Mouse (Mus musculus) MEL (cell line): ENCODE results near the gene Rnf126. TPM values are rescaled to one million over a fixed set of nuclear protein-coding genes. Genes with fewer than 3 reads are reported as not detected.

Source experiments
- DNase-seq: peaks from one replicate; pipeline ENCODE4 v3.0.0; 2011; ENCODE audit warnings: low read depth, low spot score
- H3K27ac ChIP-seq: 2 replicates; pipeline ENCODE4 v1.5.1; 2012; ENCODE audit warnings: low read depth, mild to moderate bottlenecking, control low read depth, low read length, moderate library complexity; ENCODE audit not compliant: control insufficient read depth
- H3K27me3 ChIP-seq, 2 experiments: fragments of 150-350 bp in 1 of 2; sonication (generic) in 1 of 2; 2 replicates each; pipeline ENCODE4 v1.6.1; 2012; ENCODE audit warnings: low read length in 2 of 2, mild to moderate bottlenecking in 2 of 2, improper control_type of control experiment in 1 of 2, moderate library complexity in 1 of 2; ENCODE audit not compliant: insufficient read depth in 2 of 2, control insufficient read depth in 1 of 2
- H3K36me3 ChIP-seq, 2 experiments: 2 replicates each; pipeline ENCODE4 v1.6.1; 2012 to 2014; ENCODE audit warnings: low read length in 2 of 2, improper control_type of control experiment in 1 of 2, inconsistent platforms in 1 of 2, mild to moderate bottlenecking in 1 of 2; ENCODE audit not compliant: insufficient read depth in 2 of 2, control insufficient read depth in 1 of 2
- H3K4me1 ChIP-seq, 2 experiments: fragments of 150-350 bp in 1 of 2; sonication (generic) in 1 of 2; 2 replicates each; pipeline ENCODE4 v1.6.1; 2012; ENCODE audit warnings: low read length in 2 of 2, improper control_type of control experiment in 1 of 2, mild to moderate bottlenecking in 1 of 2; ENCODE audit not compliant: insufficient read depth in 2 of 2, control insufficient read depth in 1 of 2
- H3K4me3 ChIP-seq, 2 experiments: fragments of 150-350 bp in 1 of 2; sonication (generic) in 1 of 2; 2 replicates each; pipeline ENCODE4 v1.5.1; 2012; ENCODE audit warnings: low read depth in 2 of 2, low read length in 2 of 2, mild to moderate bottlenecking in 2 of 2, moderate library complexity in 2 of 2, control low read depth in 1 of 2, improper control_type of control experiment in 1 of 2; ENCODE audit not compliant: control insufficient read depth in 1 of 2, insufficient read depth in 1 of 2
- H3K79me2 ChIP-seq: 2 replicates; pipeline ENCODE4 v1.6.1; 2012; ENCODE audit warnings: mild to moderate bottlenecking, low read length, moderate library complexity; ENCODE audit not compliant: control insufficient read depth, poor library complexity, insufficient read depth
- H3K9ac ChIP-seq: 2 replicates; pipeline ENCODE4 v1.6.1; 2012; ENCODE audit warnings: low read depth, mild to moderate bottlenecking, control low read depth, low read length, moderate library complexity; ENCODE audit not compliant: control insufficient read depth, poor library complexity, severe bottlenecking
- H3K9me3 ChIP-seq: fragments of 150-350 bp; sonication (generic); replicated peaks from 2 replicates; pipeline ENCODE4 v1.6.1; 2012; ENCODE audit warnings: mild to moderate bottlenecking, low read length, improper control_type of control experiment, moderate library complexity; ENCODE audit not compliant: insufficient read depth
- CHD1 ChIP-seq: IDR thresholded peaks from 2 replicates; pipeline ENCODE4 v1.6.1; 2012; ENCODE audit warnings: low read depth, mild to moderate bottlenecking, inconsistent platforms, low read length, improper control_type of control experiment
- CHD2 ChIP-seq: IDR thresholded peaks from 2 replicates; pipeline ENCODE4 v1.6.1; 2011; ENCODE audit warnings: low read length, improper control_type of control experiment
- HCFC1 ChIP-seq: IDR thresholded peaks from 2 replicates; pipeline ENCODE4 v1.6.1; 2012; ENCODE audit warnings: low read depth, mild to moderate bottlenecking, inconsistent platforms, low read length, improper control_type of control experiment, moderate library complexity
- MEF2A ChIP-seq: IDR thresholded peaks from 2 replicates; pipeline ENCODE4 v1.6.1; 2014; ENCODE audit warnings: low read depth, mild to moderate bottlenecking, inconsistent platforms, low read length, improper control_type of control experiment; ENCODE audit not compliant: poor library complexity, insufficient replicate concordance, severe bottlenecking; ENCODE audit errors: extremely low read depth
- MXI1 ChIP-seq: IDR thresholded peaks from 2 replicates; pipeline ENCODE4 v1.6.1; 2011; ENCODE audit warnings: mild to moderate bottlenecking, low read depth, low read length, improper control_type of control experiment
- NELFE ChIP-seq: IDR thresholded peaks from 2 replicates; pipeline ENCODE4 v1.6.1; 2011; ENCODE audit warnings: low read depth, low read length, improper control_type of control experiment
- NRF1 ChIP-seq: IDR thresholded peaks from 2 replicates; pipeline ENCODE4 v1.6.1; 2014; ENCODE audit warnings: low read depth, mild to moderate bottlenecking, inconsistent platforms, low read length, improper control_type of control experiment, moderate library complexity; ENCODE audit not compliant: poor library complexity, insufficient read depth, severe bottlenecking
- POLR2AphosphoS2 ChIP-seq: IDR thresholded peaks from 2 replicates; pipeline ENCODE4 v1.6.1; 2011; ENCODE audit warnings: low read length, improper control_type of control experiment
- POLR2AphosphoS5 ChIP-seq: IDR thresholded peaks from 2 replicates; pipeline ENCODE4 v1.6.1; 2012; ENCODE audit warnings: low read depth, borderline replicate concordance, mild to moderate bottlenecking, inconsistent platforms, low read length, moderate library complexity, mixed read lengths
- RAD21 ChIP-seq: IDR thresholded peaks from 2 replicates; pipeline ENCODE4 v1.6.1; 2011; ENCODE audit warnings: mild to moderate bottlenecking, low read depth, low read length, improper control_type of control experiment
- RCOR1 ChIP-seq: IDR thresholded peaks from 2 replicates; pipeline ENCODE4 v1.6.1; 2012; ENCODE audit warnings: low read depth, mild to moderate bottlenecking, inconsistent platforms, low read length, improper control_type of control experiment
- SIN3A ChIP-seq: IDR thresholded peaks from 2 replicates; pipeline ENCODE4 v1.6.1; 2012; ENCODE audit warnings: low read length, improper control_type of control experiment, inconsistent platforms
- SMC3 ChIP-seq: IDR thresholded peaks from 2 replicates; pipeline ENCODE4 v1.6.1; 2011; ENCODE audit warnings: low read depth, low read length, improper control_type of control experiment
- TAL1 ChIP-seq: IDR thresholded peaks from 2 replicates; pipeline ENCODE4 v1.6.1; 2012; ENCODE audit warnings: mild to moderate bottlenecking, inconsistent platforms, low read length, moderate library complexity, mixed read lengths
- TBP ChIP-seq: IDR thresholded peaks from 2 replicates; pipeline ENCODE4 v1.8.0; 2011; ENCODE audit warnings: low read depth, low read length, improper control_type of control experiment
- UBTF ChIP-seq: IDR thresholded peaks from 2 replicates; pipeline ENCODE4 v1.6.1; 2012; ENCODE audit warnings: low read depth, mild to moderate bottlenecking, inconsistent platforms, low read length, improper control_type of control experiment, moderate library complexity, borderline replicate concordance; ENCODE audit not compliant: insufficient read depth
- ZNF384 ChIP-seq: IDR thresholded peaks from 2 replicates; pipeline ENCODE4 v1.6.1; 2012; ENCODE audit warnings: low read depth, mild to moderate bottlenecking, inconsistent platforms, low read length, improper control_type of control experiment
- polyA plus RNA-seq, 2 experiments: library from polyadenylated mRNA; stranded (reverse) in 1 of 2; unstranded in 1 of 2; fragments of >175 nt in 1 of 2; fragments of >200 nt in 1 of 2; gene quantifications; 2 replicates each; pipeline versions ENCODE4 v1.2.1 to v1.2.4; 2012; ENCODE audit warnings: low replicate concordance in 2 of 2, low read depth in 1 of 2; ENCODE audit not compliant: insufficient read length in 2 of 2, insufficient read depth in 1 of 2, missing spikeins in 1 of 2
- total RNA-seq: library from RNA; depleted of rRNA; stranded (reverse); fragments of 300-350 nt; gene quantifications from 2 replicates; pipeline ENCODE4 v1.2.3, GENCODE M21; 2012

The Rnf126 gene
- total and polyA plus RNA-seq, 3 experiments, result 84.8 to 184 (median 174) TPM

DNA sequence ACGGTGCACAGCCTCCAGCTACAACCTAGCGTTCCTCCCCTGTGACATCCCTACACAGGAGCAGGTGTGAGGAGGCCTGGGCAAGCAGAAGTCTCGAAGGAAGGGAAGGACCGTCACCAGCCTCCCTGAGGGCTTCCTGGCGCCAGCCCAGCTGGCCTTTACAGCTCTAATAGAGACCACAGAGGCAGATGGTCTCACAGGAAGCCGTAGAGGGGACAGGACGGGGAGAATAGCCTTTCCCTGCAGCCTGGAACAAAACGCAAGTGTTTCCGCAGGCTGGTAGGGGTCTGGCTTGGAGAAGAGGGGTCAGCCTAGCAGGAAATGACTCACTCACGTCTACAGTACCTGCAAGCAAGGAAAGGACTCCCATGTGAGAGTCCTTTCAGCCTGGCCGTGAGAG is 41.1 kb upstream of the Rnf126 start:
- TF ChIP-seq CHD1, result no peak
- Histone ChIP-seq H3K9me3 (no peaks in the 10 kb centered on the region), H3K4me3 (no peak overlapping the region), H3K27me3 (no peaks in the 10 kb centered on the region), H3K36me3 (peaks cover 0 to 5% of the 10 kb centered on the region in 2 experiments; a peak in 2 of 4 replicates), H3K9ac (no peak overlapping the region), H3K79me2 (no peaks in the 10 kb centered on the region), H3K27ac (no peak overlapping the region), H3K4me1 (peaks cover 3% of the 10 kb centered on the region in 2 experiments; a peak in 2 of 4 replicates)
- no peak for DNase-seq

DNA sequence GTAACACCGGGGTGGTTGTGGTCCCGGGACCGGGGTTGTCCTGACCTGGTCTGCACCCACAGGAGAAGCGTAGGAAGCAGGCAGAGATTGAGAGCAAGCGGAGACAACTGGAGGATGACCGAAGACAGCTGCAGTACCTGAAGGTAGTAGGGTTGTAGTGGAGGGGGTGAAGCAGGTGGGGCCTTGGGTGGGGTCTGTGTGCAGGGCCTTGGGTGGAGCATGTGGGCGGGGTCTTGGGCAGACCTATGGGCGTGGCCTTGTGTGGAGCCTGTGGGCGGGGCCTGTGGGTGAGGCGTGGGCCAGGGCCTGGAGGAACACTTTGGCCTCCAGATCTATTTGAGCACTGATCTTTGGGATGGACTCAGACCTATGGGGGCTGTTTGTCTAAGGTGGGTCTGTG is 40.2 kb upstream of the Rnf126 start:
- Histone ChIP-seq H3K4me3 (no peak overlapping the region), H3K79me2 (no peaks in the 10 kb centered on the region), H3K9ac (no peak overlapping the region), H3K4me1 (peaks cover 5 to 10% of the 10 kb centered on the region in 2 experiments; a peak in 3 of 4 replicates), H3K36me3 (peaks cover 0 to 11% of the 10 kb centered on the region in 2 experiments; a peak in 2 of 4 replicates), H3K27me3 (no peaks in the 10 kb centered on the region), H3K27ac (no peak overlapping the region), H3K9me3 (no peaks in the 10 kb centered on the region)
- peak; percentile 37 for DNase-seq
- TF ChIP-seq HCFC1, result no peak
- no peak for TF ChIP-seq MXI1
- TF ChIP-seq POLR2AphosphoS2, result no peak
- TF ChIP-seq RCOR1, result no peak
- no peak for TF ChIP-seq SIN3A
- no peak for TF ChIP-seq UBTF
- no peak for TF ChIP-seq TAL1
- TF ChIP-seq CHD1, result no peak
- TF ChIP-seq ZNF384, result no peak
- no peak for TF ChIP-seq TBP
- no peak for TF ChIP-seq NELFE
- TF ChIP-seq NRF1, result no peak
- TF ChIP-seq SMC3, result no peak

DNA sequence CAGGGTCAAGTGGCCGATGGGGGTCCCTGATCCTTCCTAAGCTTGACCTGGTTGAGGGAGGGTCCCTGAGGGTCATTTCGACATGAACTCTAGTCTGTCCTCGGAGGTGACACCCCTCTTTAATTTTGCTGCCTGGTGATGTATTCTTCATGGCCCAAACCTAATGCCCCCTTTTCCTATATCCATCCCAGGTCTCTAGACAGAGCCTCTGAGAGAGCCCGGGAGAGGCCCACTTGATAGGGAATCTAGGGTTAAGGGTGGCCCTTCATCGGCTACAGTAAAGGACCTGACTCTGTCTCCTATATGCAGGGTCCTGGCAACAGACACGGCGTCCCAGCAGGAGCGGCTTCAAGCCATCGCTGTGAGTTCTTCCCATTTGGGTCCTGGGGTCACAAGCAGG is 39.6 kb upstream of the Rnf126 start:
- Histone ChIP-seq H3K9me3 (no peaks in the 10 kb centered on the region), H3K27ac (no peak overlapping the region), H3K79me2 (no peaks in the 10 kb centered on the region), H3K4me3 (no peak overlapping the region), H3K36me3 (peaks cover 0 to 14% of the 10 kb centered on the region in 2 experiments; a peak in 2 of 4 replicates), H3K27me3 (no peaks in the 10 kb centered on the region), H3K4me1 (peaks cover 5 to 13% of the 10 kb centered on the region in 2 experiments; a peak in 3 of 4 replicates), H3K9ac (no peak overlapping the region)
- TF ChIP-seq CHD2, result no peak
- TF ChIP-seq RAD21, result no peak
- TF ChIP-seq UBTF, result no peak
- no peak for TF ChIP-seq MEF2A
- TF ChIP-seq POLR2AphosphoS5, result no peak
- TF ChIP-seq ZNF384, result no peak
- TF ChIP-seq NELFE, result no peak
- no peak for TF ChIP-seq SMC3
- no peak for TF ChIP-seq HCFC1
- DNase-seq, result no peak
